Mouse (Mus musculus) megakaryocyte, adult 5-6 weeks (primary cell): ENCODE measurements around the gene Slco6c1. TPM values are rescaled to one million over a fixed set of nuclear protein-coding genes. Genes with fewer than 3 reads are reported as not detected.

ENCODE experiments used
- ATAC-seq: 2 replicates; pipeline ENCODE4 v1.8.0; 2016; ENCODE audit warnings: mild to moderate bottlenecking, inconsistent platforms; ENCODE audit not compliant: poor library complexity, severe bottlenecking
- total RNA-seq, 2 experiments: library from RNA; stranded (forward) in 1 of 2; stranded (reverse) in 1 of 2; fragments of 153-499, 151-499 nt in 1 of 2; fragments of 221-1000, 200-1000 nt in 1 of 2; gene quantifications; 2 replicates each; pipeline versions ENCODE4 v1.2.3 to v1.2.4; 2015 to 2017

Gene Slco6c1
- total RNA-seq (2015) (not detected in 2 replicates), total RNA-seq (2017) (not detected in 2 replicates)

DNA sequence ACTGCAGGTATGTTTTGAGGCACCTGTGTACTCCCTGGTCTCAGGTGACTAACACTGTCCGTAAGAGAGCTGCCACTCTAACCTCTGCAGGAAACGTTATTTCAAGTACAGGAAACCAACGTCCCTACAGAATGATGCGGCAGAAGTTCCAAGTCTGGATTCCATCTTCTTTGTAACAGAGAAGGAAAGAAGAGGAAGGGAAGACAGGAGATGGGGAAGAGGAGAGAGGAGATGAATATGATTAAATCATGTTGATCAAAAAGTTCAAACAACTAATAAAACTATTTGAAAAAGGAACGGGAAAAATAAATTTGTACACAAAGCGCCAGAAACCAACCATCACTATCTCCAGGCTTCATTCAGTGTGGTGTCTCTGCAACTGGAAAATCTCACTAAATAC is at the start of gene Slco6c1:
Gene Slco6c1 (minus strand): TSS at position 101 of the 400 bp plus-strand sequence.
- ATAC-seq = no peak

DNA sequence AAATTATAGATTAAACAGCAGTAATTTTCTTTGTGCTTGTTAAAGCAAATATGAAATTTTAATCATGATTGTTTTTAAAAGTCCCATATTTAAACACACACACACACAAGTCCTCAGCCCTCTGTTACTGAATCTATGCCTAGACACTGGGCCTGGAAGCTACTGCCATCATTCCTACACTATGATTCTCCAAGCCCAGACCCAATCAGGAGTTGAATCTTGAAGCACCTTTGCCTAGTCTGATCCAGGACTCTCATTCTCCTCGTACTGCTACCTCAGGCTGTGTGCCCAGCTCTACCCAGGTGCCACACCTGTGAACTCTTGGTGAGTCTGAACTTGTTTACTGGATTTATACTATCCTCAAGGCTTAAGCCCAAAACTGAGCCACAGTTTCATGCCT is 89.1 kb downstream of the Slco6c1 start:
- no peak for ATAC-seq

DNA sequence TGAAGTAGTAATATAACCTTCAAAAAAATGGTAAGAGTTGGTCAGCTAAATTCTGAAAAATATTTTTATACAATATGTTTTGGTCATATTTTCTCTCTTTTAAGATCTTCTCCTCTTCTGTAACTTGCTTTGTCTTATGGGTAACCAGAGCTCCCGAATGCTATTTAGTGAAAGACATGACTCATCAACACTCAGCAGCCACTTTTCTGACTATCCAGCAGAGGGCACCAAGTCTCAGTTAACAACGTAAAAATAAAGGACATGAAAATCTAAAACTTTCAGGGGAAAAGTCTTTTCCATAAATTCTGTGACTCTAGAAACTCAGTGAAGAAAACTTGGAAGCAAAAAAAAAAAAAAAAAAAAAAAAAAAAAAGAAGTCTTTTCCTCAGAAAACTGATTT is 89.6 kb downstream of the Slco6c1 start:
- ATAC-seq = peak; percentile 86

DNA sequence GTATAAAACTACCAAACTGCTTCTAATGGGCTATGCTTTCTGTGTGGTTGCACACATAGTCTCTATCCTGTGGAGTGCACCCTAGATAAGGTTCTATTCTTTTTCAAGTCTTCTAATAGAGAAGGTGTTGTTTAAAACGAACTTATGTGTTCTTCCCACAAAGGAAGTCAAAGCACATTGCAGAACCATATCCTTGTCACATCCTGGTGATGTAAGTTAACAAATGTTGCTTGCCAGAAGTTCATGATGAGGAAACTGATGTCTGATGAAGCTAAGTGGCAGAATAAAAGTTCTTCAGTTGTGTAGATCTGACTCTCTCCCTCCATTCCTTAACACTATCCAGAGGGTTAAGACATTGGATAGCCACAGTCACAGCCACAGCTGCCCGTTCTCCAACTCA is 90.1 kb downstream of the Slco6c1 start:
- peak; percentile 72 for ATAC-seq

DNA sequence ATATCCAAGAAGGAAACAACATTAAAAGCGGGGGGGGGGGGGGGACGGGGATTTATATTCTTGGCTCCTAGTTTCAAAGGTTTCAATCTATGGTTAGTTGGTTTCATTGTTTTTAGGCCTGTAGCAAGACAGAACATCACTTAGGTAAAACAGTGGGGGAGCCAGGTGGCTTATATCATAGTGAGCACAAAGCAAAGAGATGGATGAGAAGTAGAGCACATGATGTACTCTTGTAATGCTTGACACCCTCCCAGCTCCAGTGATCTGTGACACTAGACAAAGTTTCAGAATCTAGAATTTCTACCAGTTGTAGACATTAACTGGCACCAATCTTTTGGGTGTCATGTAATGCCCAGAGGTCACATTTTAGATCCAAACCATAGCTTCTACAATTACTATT is 106.7 kb downstream of the Slco6c1 start:
- ATAC-seq = no peak

DNA sequence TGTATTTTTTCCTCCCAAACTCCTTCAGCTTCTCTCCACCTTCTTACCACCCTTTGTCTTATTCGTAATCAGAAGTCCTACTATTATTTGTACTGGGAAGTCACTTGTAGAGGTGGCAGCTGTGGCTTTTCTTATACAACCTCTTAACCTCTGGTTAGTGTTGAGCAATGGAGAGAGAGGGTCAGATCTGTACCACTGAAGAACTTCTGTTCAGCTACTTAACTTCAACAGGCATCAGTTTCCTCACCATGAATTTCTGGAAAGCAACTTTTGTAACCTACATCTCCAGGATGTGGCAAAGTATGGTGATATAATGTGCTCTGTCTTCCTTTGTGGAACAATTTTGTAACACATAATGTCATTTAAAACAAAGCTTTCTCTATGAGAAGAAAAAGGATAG is 108.7 kb downstream of the Slco6c1 start:
- ATAC-seq = peak; percentile 83

DNA sequence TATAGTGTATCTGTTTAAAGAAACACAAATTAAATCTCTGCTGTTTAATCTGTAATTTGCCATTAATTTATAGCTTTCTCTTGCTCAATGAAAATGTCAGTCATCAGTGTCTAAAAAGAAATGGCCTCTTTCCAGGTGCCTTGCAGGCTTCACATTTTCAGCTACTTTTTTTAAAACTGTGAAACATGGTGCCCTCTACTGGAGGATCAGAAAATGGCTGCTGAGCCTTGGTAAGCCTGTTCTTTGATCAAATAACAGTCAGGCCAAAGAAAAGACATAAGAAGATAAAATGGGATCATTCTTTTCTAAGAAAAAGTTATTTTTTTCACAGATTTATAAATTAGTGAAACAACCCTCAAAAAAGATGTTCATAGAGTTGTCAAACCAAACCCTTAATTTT is 109.1 kb downstream of the Slco6c1 start:
- peak; percentile 81 for ATAC-seq
